26 mouse cellular contexts compared by ENCODE assay signal in the genomic region with DNA sequence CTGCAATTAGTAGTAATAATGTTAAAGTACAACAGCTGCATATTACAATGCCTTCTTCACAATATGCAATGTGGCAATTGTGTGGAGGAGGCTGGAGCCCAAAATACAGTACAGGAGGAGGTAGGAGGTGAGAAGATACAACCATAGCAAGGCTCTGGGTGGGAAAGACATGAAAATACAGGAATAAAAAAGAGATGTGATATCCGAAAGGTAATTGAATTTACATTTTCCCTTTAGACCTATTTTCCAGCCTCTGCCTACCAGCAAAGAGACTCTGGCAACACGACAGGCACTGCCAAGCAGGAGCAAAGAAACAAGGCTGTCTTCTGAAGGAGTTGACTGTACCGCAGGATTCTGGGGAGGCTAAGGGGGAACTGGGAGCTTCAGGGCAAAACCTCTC. TPM values are rescaled to one million over a fixed set of nuclear protein-coding genes. Genes with fewer than 3 reads are reported as not detected.
"Had no signal": no experiment of that assay in that cellular context is flagged by ENCODE, and none has a peak within 500 bp of the region (broad histone marks: within the 10 kb centered on the region; RNA-seq: fewer than 3 reads in every experiment).

No protein-coding gene starts in this region.

- H3K4me1 ChIP-seq: heart, embryonic 10.5 days; heart, embryonic 12.5 days; limb, embryonic 13.5 days; limb, embryonic 15.5 days; liver, embryonic 12.5 days had no signal

- ATAC-seq: hindbrain, postnatal 0 days; intestine, embryonic 16.5 days; liver, embryonic 12.5 days had no signal

- H3K9me3 ChIP-seq: heart, embryonic 10.5 days; heart, embryonic 12.5 days; hindbrain, embryonic 13.5 days; hindbrain, embryonic 15.5 days; kidney, embryonic 15.5 days; limb, embryonic 13.5 days; limb, embryonic 15.5 days; liver, embryonic 12.5 days had no signal

- H3K27ac ChIP-seq: gastrocnemius, adult 2 months; heart, embryonic 10.5 days; hindbrain, embryonic 13.5 days; hindbrain, embryonic 15.5 days; hindbrain, postnatal 0 days; kidney, embryonic 15.5 days; kidney, postnatal 0 days; limb, embryonic 13.5 days; limb, embryonic 15.5 days; liver, embryonic 12.5 days had no signal

- H3K36me3 ChIP-seq: heart, embryonic 10.5 days; heart, embryonic 12.5 days; kidney, embryonic 15.5 days; limb, embryonic 15.5 days; liver, embryonic 12.5 days had no signal

- H3K4me2 ChIP-seq: heart, embryonic 12.5 days; hindbrain, embryonic 13.5 days; hindbrain, embryonic 15.5 days; kidney, embryonic 15.5 days; limb, embryonic 13.5 days; limb, embryonic 15.5 days; liver, embryonic 12.5 days had no signal

- H3K27me3 ChIP-seq: hindbrain, embryonic 15.5 days; kidney, embryonic 15.5 days; limb, embryonic 15.5 days had no signal

- H3K9ac ChIP-seq: heart, embryonic 12.5 days; hindbrain, embryonic 13.5 days; hindbrain, embryonic 15.5 days; kidney, embryonic 15.5 days; limb, embryonic 13.5 days; limb, embryonic 15.5 days; liver, embryonic 12.5 days had no signal

- DNase-seq: gastrocnemius, adult 2 months; gastrocnemius, postnatal 10 days; gastrocnemius, postnatal 25 days; heart, adult 18-20 months; heart, postnatal 10 days; heart, postnatal 4 days; kidney, adult 11 months; kidney, adult 2 months; kidney, adult 9 months; kidney, postnatal 14 days; kidney, postnatal 36 days; layer of hippocampus, adult 9-11 months; layer of hippocampus, postnatal 36 days had no signal

- H3K4me3 ChIP-seq: gastrocnemius, adult 2 months; heart, embryonic 10.5 days; heart, embryonic 12.5 days; hindbrain, embryonic 13.5 days; hindbrain, embryonic 15.5 days; kidney, embryonic 15.5 days; limb, embryonic 13.5 days; limb, embryonic 15.5 days; liver, embryonic 12.5 days had no signal

RNA-seq across cellular contexts. Expression of a gene that starts 6.9 kb away (rescaled TPM):
- total RNA-seq: granulocyte monocyte progenitor cell, adult 5-6 weeks; liver, adult 2 months had no signal
- polyA plus RNA-seq: liver, adult 2 months had no signal
